Mouse (Mus musculus): ENCODE measurements around the gene Kif26b. TPM values are rescaled to one million over a fixed set of nuclear protein-coding genes. Genes with fewer than 3 reads are reported as not detected.
A peak's percentile ranks its signal among the peaks of the same experiment; 100 is the strongest.

Gene Kif26b
- polyA plus RNA-seq, 1 experiment from 2014 or later: 23.7 TPM

GRCm38 (mm10) chr1:178712189-178712873, 183.4 kb downstream of the Kif26b start:
- H3K36me3 ChIP-seq (ENCODE audit: control insufficient read depth, insufficient read depth, low read length): no peaks in the 10 kb centered on the region
- no peaks in the 10 kb centered on the region for H3K9me3 ChIP-seq (ENCODE audit: control insufficient read depth, low read length)
- no peak overlapping the region for H3K27ac ChIP-seq (replicated peaks; ENCODE audit: low read depth, low read length)
- no peak for ATAC-seq (ENCODE audit: insufficient number of reproducible peaks, low FRiP score, low TSS enrichment, low read depth)
- no peak overlapping the region for H3K4me2 ChIP-seq (ENCODE audit: low read depth, severe bottlenecking)
- no peak overlapping the region for H3K9ac ChIP-seq (ENCODE audit: low read length)
- H3K4me1 ChIP-seq (ENCODE audit: control insufficient read depth, insufficient read depth, low read length): peaks cover 11% of the 10 kb centered on the region
- no peaks in the 10 kb centered on the region for H3K27me3 ChIP-seq (ENCODE audit: control insufficient read depth, insufficient read depth, low read length)
- DNase-seq (ENCODE audit: low spot score): no peak
- H3K4me3 ChIP-seq (ENCODE audit: low read depth, low read length): no peak overlapping the region
- 87% methylated on average over 9 of the region's 9 CpGs for WGBS

- Histone ChIP-seq H3K27me3 (ENCODE audit: control insufficient read depth, insufficient read depth, low read length) (no peaks in the 10 kb centered on the region), H3K36me3 (ENCODE audit: control insufficient read depth, insufficient read depth, low read length) (peaks cover 5% of the 10 kb centered on the region), H3K4me2 (ENCODE audit: low read depth, severe bottlenecking) (no peak overlapping the region), H3K27ac (replicated peaks; ENCODE audit: low read depth, low read length) (no peak overlapping the region), H3K4me1 (ENCODE audit: control insufficient read depth, insufficient read depth, low read length) (peaks cover 4% of the 10 kb centered on the region; the same call in 1 of the 2 replicates), H3K9me3 (ENCODE audit: control insufficient read depth, low read length) (no peaks in the 10 kb centered on the region), H3K9ac (ENCODE audit: low read length) (no peak overlapping the region), H3K4me3 (ENCODE audit: low read depth, low read length) (no peak overlapping the region)
- 93% methylated on average over 5 of the region's 5 CpGs for WGBS
- no peak for ATAC-seq (ENCODE audit: insufficient number of reproducible peaks, low FRiP score, low TSS enrichment, low read depth)
- no peak for DNase-seq (ENCODE audit: low spot score)
Observed at GRCm38 (mm10) chr1:178714209-178714608, 185.3 kb downstream of the Kif26b start.

DNA sequence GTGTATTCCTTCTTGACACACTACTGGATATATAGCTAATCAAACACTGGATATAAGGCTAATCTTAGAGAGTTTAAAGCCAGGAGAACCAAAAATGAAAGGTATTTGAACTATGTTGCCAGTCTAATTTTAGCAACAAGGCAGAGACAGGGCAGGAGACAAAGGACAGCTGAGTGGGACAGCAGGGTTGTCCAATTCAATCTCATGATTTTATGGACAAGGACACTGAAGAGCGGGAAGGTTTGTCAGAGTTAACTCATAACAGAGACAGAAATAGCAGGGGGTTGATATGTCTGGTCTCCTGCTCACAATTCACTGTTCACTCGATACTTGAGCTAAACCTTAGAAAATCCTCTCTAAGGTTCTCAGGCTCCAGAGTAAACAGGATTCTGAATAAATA, 187.5 kb downstream of the Kif26b start:
- H3K27me3 ChIP-seq (ENCODE audit: control insufficient read depth, insufficient read depth, low read length): no peaks in the 10 kb centered on the region
- 84% methylated on average over 2 of the region's 2 CpGs for WGBS

DNA sequence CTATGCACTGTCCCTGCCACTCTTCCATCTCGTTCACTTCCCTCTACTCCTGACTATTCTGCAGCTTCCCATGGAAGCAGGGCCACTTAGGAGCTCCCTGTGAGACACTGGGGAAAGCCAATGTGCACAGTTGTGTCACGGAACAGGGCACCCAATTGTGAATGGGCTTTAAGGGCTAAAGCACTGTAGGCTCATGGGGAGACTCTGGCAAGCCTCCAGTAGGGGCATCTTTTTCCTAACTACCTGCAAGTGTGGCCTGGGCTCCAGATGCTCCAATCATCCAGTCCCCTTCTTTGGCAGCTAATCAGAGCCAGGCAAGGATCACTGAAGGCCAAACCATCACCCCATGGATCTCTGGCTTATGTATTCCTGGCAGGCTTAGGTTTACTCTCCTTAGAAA, 191.9 kb downstream of the Kif26b start:
- ATAC-seq (ENCODE audit: insufficient number of reproducible peaks, low FRiP score, low TSS enrichment, low read depth): no peak
- Histone ChIP-seq H3K9ac (ENCODE audit: low read length) (no peak overlapping the region), H3K36me3 (ENCODE audit: control insufficient read depth, insufficient read depth, low read length) (peaks cover 8% of the 10 kb centered on the region), H3K4me1 (ENCODE audit: control insufficient read depth, insufficient read depth, low read length) (no peaks in the 10 kb centered on the region), H3K9me3 (ENCODE audit: control insufficient read depth, low read length) (no peaks in the 10 kb centered on the region), H3K4me3 (ENCODE audit: low read depth, low read length) (no peak overlapping the region), H3K27ac (replicated peaks; ENCODE audit: low read depth, low read length) (no peak overlapping the region), H3K4me2 (ENCODE audit: low read depth, severe bottlenecking) (no peak overlapping the region), H3K27me3 (ENCODE audit: control insufficient read depth, insufficient read depth, low read length) (no peaks in the 10 kb centered on the region)
- 69% methylated on average over 2 of the region's 2 CpGs for WGBS
- no peak for DNase-seq (ENCODE audit: low spot score)

More for the DNA sequence above, 187.5 kb downstream of the Kif26b start:
- H3K9ac ChIP-seq (ENCODE audit: low read length): no peak overlapping the region
- DNase-seq (ENCODE audit: low spot score): no peak
- no peak for ATAC-seq (ENCODE audit: insufficient number of reproducible peaks, low FRiP score, low TSS enrichment, low read depth)
- no peak overlapping the region for H3K4me3 ChIP-seq (ENCODE audit: low read depth, low read length)
- H3K4me2 ChIP-seq (ENCODE audit: low read depth, severe bottlenecking): no peak overlapping the region
- no peaks in the 10 kb centered on the region for H3K9me3 ChIP-seq (ENCODE audit: control insufficient read depth, low read length)
- H3K27ac ChIP-seq (replicated peaks; ENCODE audit: low read depth, low read length): no peak overlapping the region
- H3K36me3 ChIP-seq (ENCODE audit: control insufficient read depth, insufficient read depth, low read length): peaks cover 8% of the 10 kb centered on the region
- H3K4me1 ChIP-seq (ENCODE audit: control insufficient read depth, insufficient read depth, low read length): no peaks in the 10 kb centered on the region

- DNase-seq (ENCODE audit: low spot score): no peak
- H3K27ac ChIP-seq (replicated peaks; ENCODE audit: low read depth, low read length): no peak overlapping the region
- WGBS: 86% methylated on average over 4 of the region's 4 CpGs
- no peaks in the 10 kb centered on the region for H3K27me3 ChIP-seq (ENCODE audit: control insufficient read depth, insufficient read depth, low read length)
- no peak overlapping the region for H3K9ac ChIP-seq (ENCODE audit: low read length)
- peaks cover 6% of the 10 kb centered on the region for H3K36me3 ChIP-seq (ENCODE audit: control insufficient read depth, insufficient read depth, low read length)
- ATAC-seq (ENCODE audit: insufficient number of reproducible peaks, low FRiP score, low TSS enrichment, low read depth): no peak
- no peak overlapping the region for H3K4me2 ChIP-seq (ENCODE audit: low read depth, severe bottlenecking)
- H3K4me1 ChIP-seq (ENCODE audit: control insufficient read depth, insufficient read depth, low read length): peaks cover 4% of the 10 kb centered on the region
- H3K4me3 ChIP-seq (ENCODE audit: low read depth, low read length): no peak overlapping the region
- H3K9me3 ChIP-seq (ENCODE audit: control insufficient read depth, low read length): 0 out of 2 replicates have a peak, but pooled peaks cover 2% of the 10 kb centered on the region
Observed at GRCm38 (mm10) chr1:178722793-178723192, 193.9 kb downstream of the Kif26b start.

- Histone ChIP-seq H3K4me2 (ENCODE audit: low read depth, severe bottlenecking) (no peak overlapping the region), H3K9me3 (ENCODE audit: control insufficient read depth, low read length) (0 out of 2 replicates have a peak, but pooled peaks cover 2% of the 10 kb centered on the region), H3K4me3 (ENCODE audit: low read depth, low read length) (no peak overlapping the region), H3K27ac (replicated peaks; ENCODE audit: low read depth, low read length) (no peak overlapping the region), H3K36me3 (ENCODE audit: control insufficient read depth, insufficient read depth, low read length) (no peaks in the 10 kb centered on the region), H3K27me3 (ENCODE audit: control insufficient read depth, insufficient read depth, low read length) (no peaks in the 10 kb centered on the region), H3K4me1 (ENCODE audit: control insufficient read depth, insufficient read depth, low read length) (peaks cover 15% of the 10 kb centered on the region), H3K9ac (ENCODE audit: low read length) (no peak overlapping the region)
- DNase-seq (ENCODE audit: low spot score) (no peak), ATAC-seq (ENCODE audit: insufficient number of reproducible peaks, low FRiP score, low TSS enrichment, low read depth) (no peak)
- 86% methylated on average over 3 of the region's 3 CpGs for WGBS
Observed at GRCm38 (mm10) chr1:178725536-178725935, 196.6 kb downstream of the Kif26b start.

DNA sequence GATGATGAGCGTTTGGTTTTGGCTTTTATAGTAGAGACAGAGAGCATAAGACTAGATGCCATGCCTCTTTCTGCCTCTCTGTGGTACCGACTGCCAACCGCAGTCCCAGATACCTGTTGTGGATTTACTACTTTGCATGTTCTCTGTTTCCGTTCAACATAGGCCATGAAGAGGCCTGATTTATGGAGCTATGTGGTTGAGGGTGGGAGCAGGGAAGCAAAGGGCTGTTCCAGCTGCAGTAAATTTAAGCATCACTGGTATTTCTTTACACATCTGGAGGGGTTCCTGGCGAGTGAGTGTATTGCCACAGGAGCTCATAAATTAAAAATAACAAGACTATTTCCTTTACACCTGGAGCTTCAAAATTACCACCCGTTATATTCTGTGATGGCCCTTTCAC, 199.3 kb downstream of the Kif26b start:
- Histone ChIP-seq H3K36me3 (ENCODE audit: control insufficient read depth, insufficient read depth, low read length) (no peaks in the 10 kb centered on the region), H3K9ac (ENCODE audit: low read length) (no peak overlapping the region), H3K4me1 (ENCODE audit: control insufficient read depth, insufficient read depth, low read length) (peaks cover 27% of the 10 kb centered on the region), H3K27ac (replicated peaks; ENCODE audit: low read depth, low read length) (peak overlapping the region; percentile 72; the same call in 1 of the 2 replicates), H3K9me3 (ENCODE audit: control insufficient read depth, low read length) (0 out of 2 replicates have a peak, but pooled peaks cover 2% of the 10 kb centered on the region), H3K4me2 (ENCODE audit: low read depth, severe bottlenecking) (no peak overlapping the region), H3K4me3 (ENCODE audit: low read depth, low read length) (no peak overlapping the region), H3K27me3 (ENCODE audit: control insufficient read depth, insufficient read depth, low read length) (no peaks in the 10 kb centered on the region)
- 20% methylated on average over 6 of the region's 6 CpGs for WGBS
- DNase-seq (ENCODE audit: low spot score): peak; percentile 66
- ATAC-seq (ENCODE audit: insufficient number of reproducible peaks, low FRiP score, low TSS enrichment, low read depth): peak; percentile 76

DNA sequence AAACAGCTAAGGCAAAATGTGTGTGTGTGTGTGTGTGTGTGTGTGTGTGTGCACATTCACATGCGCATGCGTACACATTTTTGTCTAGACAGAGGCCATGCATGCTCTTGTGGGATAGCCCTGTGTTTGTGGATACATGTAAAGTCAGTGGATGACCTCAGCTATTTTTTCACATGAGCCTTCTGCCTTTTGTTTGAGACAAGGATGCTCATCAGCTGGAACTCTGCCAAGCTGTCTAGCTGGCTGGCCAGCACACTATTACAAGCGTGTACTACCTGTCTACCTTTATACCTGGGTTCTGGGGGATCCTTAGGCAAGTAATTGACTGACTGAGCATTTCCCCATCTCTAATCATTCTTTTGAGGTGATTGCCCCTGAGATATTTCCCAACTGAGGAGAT, 201.3 kb downstream of the Kif26b start:
- peaks cover 38% of the 10 kb centered on the region for H3K4me1 ChIP-seq (ENCODE audit: control insufficient read depth, insufficient read depth, low read length)

More for the DNA sequence above, 201.3 kb downstream of the Kif26b start:
- Histone ChIP-seq H3K36me3 (ENCODE audit: control insufficient read depth, insufficient read depth, low read length) (no peaks in the 10 kb centered on the region), H3K27me3 (ENCODE audit: control insufficient read depth, insufficient read depth, low read length) (no peaks in the 10 kb centered on the region), H3K4me2 (ENCODE audit: low read depth, severe bottlenecking) (no peak overlapping the region), H3K4me3 (ENCODE audit: low read depth, low read length) (no peak overlapping the region), H3K9me3 (ENCODE audit: control insufficient read depth, low read length) (0 out of 2 replicates have a peak, but pooled peaks cover 2% of the 10 kb centered on the region), H3K27ac (replicated peaks; ENCODE audit: low read depth, low read length) (no peak overlapping the region), H3K9ac (ENCODE audit: low read length) (no peak overlapping the region)
- 95% methylated on average over 3 of the region's 3 CpGs for WGBS
- DNase-seq (ENCODE audit: low spot score) (no peak), ATAC-seq (ENCODE audit: insufficient number of reproducible peaks, low FRiP score, low TSS enrichment, low read depth) (no peak)

Measured in limb, embryonic 11.5 days (tissue).